Mouse (Mus musculus) forebrain, embryonic 10.5 days (tissue): ENCODE measurements around the gene Pnpla2. TPM values are rescaled to one million over a fixed set of nuclear protein-coding genes. Genes with fewer than 3 reads are reported as not detected.

Experiments
- polyA plus RNA-seq: library from polyadenylated mRNA; unstranded; fragments of >200 nt; fragmentation: Nextera tagmentation; extraction: Ambion mirVana; gene quantifications from 2 replicates; pipeline ENCODE4 v1.2.1, GENCODE M21; 2016

Gene Pnpla2
- polyA plus RNA-seq, 1 experiment from 2014 or later = 18.2 TPM

Other genes starting within 250 kb of the Pnpla2 start
- 3.4 and 4.4 TPM in 2 replicates for gene Lmntd2, start 241.1 kb upstream of the Pnpla2 start, polyA plus RNA-seq
- gene Rassf7, start 239.3 kb upstream of the Pnpla2 start, polyA plus RNA-seq = 50.8 and 53.8 TPM in 2 replicates
- 121 and 124 TPM in 2 replicates for gene Phrf1, start 226.4 kb upstream of the Pnpla2 start, polyA plus RNA-seq
- gene Irf7, start 188.7 kb upstream of the Pnpla2 start, polyA plus RNA-seq = 0.15 and 0.23 TPM in 2 replicates
- not detected in 2 replicates for gene Cdhr5, start 178.4 kb upstream of the Pnpla2 start, polyA plus RNA-seq
- 0.87 and 1.7 TPM in 2 replicates for gene Sct, start 176.1 kb upstream of the Pnpla2 start, polyA plus RNA-seq
- 0.17 and 0.46 TPM in 2 replicates for gene Drd4, start 163.2 kb upstream of the Pnpla2 start, polyA plus RNA-seq
- gene Deaf1, start 127.5 kb upstream of the Pnpla2 start, polyA plus RNA-seq = 59.2 and 59.3 TPM in 2 replicates
- gene Tmem80, start 127.5 kb upstream of the Pnpla2 start, polyA plus RNA-seq = 48.2 and 51.0 TPM in 2 replicates
- 4.2 and 4.5 TPM in 2 replicates for gene Eps8l2, start 116.3 kb upstream of the Pnpla2 start, polyA plus RNA-seq
- 335 and 368 TPM in 2 replicates for gene Taldo1, start 63.0 kb upstream of the Pnpla2 start, polyA plus RNA-seq
- gene Gatd1, start 41.1 kb upstream of the Pnpla2 start, polyA plus RNA-seq = 43.2 and 44.7 TPM in 2 replicates
- 7.7 and 8.7 TPM in 2 replicates for gene Cend1, start 25.7 kb upstream of the Pnpla2 start, polyA plus RNA-seq
- 46.8 and 49.6 TPM in 2 replicates for gene Slc25a22, start 17.3 kb upstream of the Pnpla2 start, polyA plus RNA-seq
- 24.9 and 26.4 TPM in 2 replicates for gene Pidd1, start 11.2 kb upstream of the Pnpla2 start, polyA plus RNA-seq
- 1,198 and 1,216 TPM in 2 replicates for gene Rplp2, start 7.8 kb upstream of the Pnpla2 start, polyA plus RNA-seq
- 6.2 and 7.3 TPM in 2 replicates for gene Cracr2b, start 5.9 kb downstream of the Pnpla2 start, polyA plus RNA-seq
- 15.2 and 17.7 TPM in 2 replicates for gene Cd151, start 12.2 kb downstream of the Pnpla2 start, polyA plus RNA-seq
- 87.0 and 95.7 TPM in 2 replicates for gene Polr2l, start 19.9 kb downstream of the Pnpla2 start, polyA plus RNA-seq
- 31.4 and 37.9 TPM in 2 replicates for gene Tspan4, start 20.0 kb downstream of the Pnpla2 start, polyA plus RNA-seq
- gene Chid1, start 84.7 kb downstream of the Pnpla2 start, polyA plus RNA-seq = 24.8 and 25.4 TPM in 2 replicates
- gene Ap2a2, start 107.0 kb downstream of the Pnpla2 start, polyA plus RNA-seq = 104 and 105 TPM in 2 replicates
- gene Muc6, start 200.1 kb downstream of the Pnpla2 start, polyA plus RNA-seq = 0.11 and 0.16 TPM in 2 replicates
- gene Muc2, start 235.1 kb downstream of the Pnpla2 start, polyA plus RNA-seq = 0.17 TPM in 1 of 2 replicates, not detected in the other